In genomic region chr6:91842897-91843627, GRCm38 (mm10) we compare ENCODE assay signal across 9 mouse cellular contexts. TPM values are rescaled to one million over a fixed set of nuclear protein-coding genes. Genes with fewer than 3 reads are reported as not detected.
DNase-seq lines count a peak whose midpoint lies in the region; ATAC-seq lines count a peak whose summit lies in the region.
"Had no signal": no experiment of that assay in that cellular context is flagged by ENCODE, and none has a peak within 500 bp of the region (broad histone marks: within the 10 kb centered on the region; RNA-seq: fewer than 3 reads in every experiment).

No protein-coding gene starts in this region.

- DNase-seq in left cerebral cortex, postnatal 25 days (ENCODE audit: low spot score in 2 of 2) = peak; percentile 7 to 18
- no peak for DNase-seq in left cerebral cortex, postnatal 14 days (ENCODE audit: low spot score in 2 of 2)
- DNase-seq in embryonic facial prominence, embryonic 14.5 days (ENCODE audit: low spot score) = no peak
- DNase-seq in c-Kit-positive CD71-positive TER-119-positive erythroid progenitor cells, embryonic 14.5 days (ENCODE audit: low spot score) = no peak
- no peak for DNase-seq in thymus, postnatal 0 days (ENCODE audit: low spot score)
- no peak for DNase-seq in ovary, adult 18-20 months (ENCODE audit: low spot score)

- H3K9ac ChIP-seq in embryonic facial prominence, embryonic 14.5 days (ENCODE audit: low read depth, low read length) = 0 out of 2 replicates have a peak overlapping the region, but pooled peaks have one; percentile 34
- H3K9ac ChIP-seq in hindbrain, embryonic 15.5 days = peak overlapping the region; percentile 77
- peak overlapping the region; percentile 82 for H3K9ac ChIP-seq in neural tube, embryonic 13.5 days

- intact Hi-C loops in left cerebral cortex, postnatal 25 days (cut with DNase I) = no loop called here
- intact Hi-C loops in left cerebral cortex, postnatal 14 days (cut with DNase I) = no loop called here

- no peaks in the 10 kb centered on the region for H3K36me3 ChIP-seq in embryonic facial prominence, embryonic 14.5 days (ENCODE audit: control insufficient read depth, insufficient read depth, low read length)
- no peaks in the 10 kb centered on the region for H3K36me3 ChIP-seq in hindbrain, embryonic 15.5 days
- H3K36me3 ChIP-seq in neural tube, embryonic 13.5 days = no peaks in the 10 kb centered on the region

- no peak for ATAC-seq in embryonic facial prominence, embryonic 14.5 days (ENCODE audit: low read depth)
- no peak for ATAC-seq in hindbrain, embryonic 15.5 days (ENCODE audit: low FRiP score, low read depth)
- ATAC-seq in neural tube, embryonic 13.5 days (ENCODE audit: low read depth) = 0 out of 2 replicates have a peak, but pooled peaks have one; percentile 4

- H3K4me2 ChIP-seq in embryonic facial prominence, embryonic 14.5 days (ENCODE audit: low read depth, low read length) = peak overlapping the region; percentile 90
- peak overlapping the region; percentile 89 for H3K4me2 ChIP-seq in hindbrain, embryonic 15.5 days
- peak overlapping the region; percentile 85 for H3K4me2 ChIP-seq in neural tube, embryonic 13.5 days

- 0 out of 2 replicates have a peak, but pooled peaks cover 3% of the 10 kb centered on the region for H3K4me1 ChIP-seq in embryonic facial prominence, embryonic 14.5 days (ENCODE audit: control insufficient read depth, insufficient read depth, low read length)
- peaks cover 66% of the 10 kb centered on the region for H3K4me1 ChIP-seq in hindbrain, embryonic 15.5 days (replicated peaks)
- H3K4me1 ChIP-seq in neural tube, embryonic 13.5 days (replicated peaks) = peaks cover 72% of the 10 kb centered on the region

- H3K27me3 ChIP-seq in embryonic facial prominence, embryonic 14.5 days (replicated peaks; ENCODE audit: control insufficient read depth, insufficient read depth, low read length) = peaks cover 74% of the 10 kb centered on the region
- H3K27me3 ChIP-seq in hindbrain, embryonic 15.5 days = peaks cover 7% of the 10 kb centered on the region; the same call in 1 of the 2 replicates
- peaks cover 53% of the 10 kb centered on the region for H3K27me3 ChIP-seq in neural tube, embryonic 13.5 days

- H3K4me3 ChIP-seq in embryonic facial prominence, embryonic 14.5 days (ENCODE audit: low read depth, low read length) = peak overlapping the region; percentile 50
- peak overlapping the region; percentile 71 for H3K4me3 ChIP-seq in hindbrain, embryonic 15.5 days
- peak overlapping the region; percentile 61 for H3K4me3 ChIP-seq in neural tube, embryonic 13.5 days
- H3K4me3 ChIP-seq: megakaryocyte, embryonic 14.5 days had no signal

- 7% methylated on average over 19 of the region's 46 CpGs for WGBS in embryonic facial prominence, embryonic 14.5 days
- WGBS in hindbrain, embryonic 15.5 days = 3% methylated on average over 46 of the region's 46 CpGs
- 2% methylated on average over 46 of the region's 46 CpGs for WGBS in neural tube, embryonic 13.5 days

- H3K9me3 ChIP-seq in embryonic facial prominence, embryonic 14.5 days (ENCODE audit: control insufficient read depth, low read length) = no peaks in the 10 kb centered on the region
- H3K9me3 ChIP-seq in hindbrain, embryonic 15.5 days = no peaks in the 10 kb centered on the region
- H3K9me3 ChIP-seq in neural tube, embryonic 13.5 days = no peaks in the 10 kb centered on the region
- H3K9me3 ChIP-seq: megakaryocyte, embryonic 14.5 days had no signal

- H3K27ac ChIP-seq in embryonic facial prominence, embryonic 14.5 days (replicated peaks; ENCODE audit: low read depth, low read length) = no peak overlapping the region
- peak overlapping the region; percentile 74 for H3K27ac ChIP-seq in hindbrain, embryonic 15.5 days (replicated peaks)
- H3K27ac ChIP-seq in neural tube, embryonic 13.5 days (replicated peaks) = peak overlapping the region; percentile 74; the same call in 1 of the 2 replicates

RNA-seq across cellular contexts. Expression of gene Grip2, which starts 16.0 kb away (rescaled TPM):
- total RNA-seq in left cerebral cortex, postnatal 25 days (2021) = 10 to 100 TPM; 15.9 to 17.3 TPM
- 10 to 100 TPM; 14.1 to 14.9 TPM for total RNA-seq in left cerebral cortex, postnatal 14 days (2021)
- 3.1 and 3.6 TPM in 2 replicates for polyA plus RNA-seq in embryonic facial prominence, embryonic 14.5 days (2014; fragmentation: Nextera tagmentation; extraction: Ambion mirVana)
- 7.4 and 9.0 TPM in 2 replicates for polyA plus RNA-seq in hindbrain, embryonic 15.5 days (2015; fragmentation: Nextera tagmentation; extraction: Ambion mirVana)
- polyA plus RNA-seq in neural tube, embryonic 13.5 days (2015; fragmentation: Nextera tagmentation; extraction: Ambion mirVana) = 4.5 and 4.9 TPM in 2 replicates
- polyA plus RNA-seq in thymus, postnatal 0 days (2015; fragmentation: Nextera tagmentation; extraction: Ambion mirVana) = 0.05 and 0.08 TPM in 2 replicates

RNA-seq across cellular contexts. Expression of gene Ccdc174, which starts 34.8 kb away (rescaled TPM):
- 10 to 100 TPM; 22.8 to 24.1 TPM for total RNA-seq in left cerebral cortex, postnatal 25 days (2021)
- total RNA-seq in left cerebral cortex, postnatal 14 days (2021) = 10 to 100 TPM; 19.5 to 21.3 TPM
- 27.0 and 27.8 TPM in 2 replicates for polyA plus RNA-seq in embryonic facial prominence, embryonic 14.5 days (2014; fragmentation: Nextera tagmentation; extraction: Ambion mirVana)
- 30.5 and 37.9 TPM in 2 replicates for polyA plus RNA-seq in hindbrain, embryonic 15.5 days (2015; fragmentation: Nextera tagmentation; extraction: Ambion mirVana)
- 51.4 and 54.7 TPM in 2 replicates for polyA plus RNA-seq in neural tube, embryonic 13.5 days (2015; fragmentation: Nextera tagmentation; extraction: Ambion mirVana)
- polyA plus RNA-seq in thymus, postnatal 0 days (2015; fragmentation: Nextera tagmentation; extraction: Ambion mirVana) = 58.5 and 62.6 TPM in 2 replicates

RNA-seq across cellular contexts. Expression of gene 4930590J08Rik, which starts 59.5 kb away (rescaled TPM):
- 1 to 10 TPM; 2.1 to 4.0 TPM for total RNA-seq in left cerebral cortex, postnatal 25 days (2021)
- total RNA-seq in left cerebral cortex, postnatal 14 days (2021) = 1 to 10 TPM; 1.6 to 2.6 TPM
- 0.32 and 0.55 TPM in 2 replicates for polyA plus RNA-seq in embryonic facial prominence, embryonic 14.5 days (2014; fragmentation: Nextera tagmentation; extraction: Ambion mirVana)
- 1.2 and 1.5 TPM in 2 replicates for polyA plus RNA-seq in hindbrain, embryonic 15.5 days (2015; fragmentation: Nextera tagmentation; extraction: Ambion mirVana)
- 1.0 TPM in 2 replicates for polyA plus RNA-seq in neural tube, embryonic 13.5 days (2015; fragmentation: Nextera tagmentation; extraction: Ambion mirVana)
- polyA plus RNA-seq in thymus, postnatal 0 days (2015; fragmentation: Nextera tagmentation; extraction: Ambion mirVana) = 0.38 and 0.40 TPM in 2 replicates

Comparison
In these comparisons a context has a peak if more than half of its experiments do, and no peak if none do; other contexts are left out.
1. DNase-seq: peak in left cerebral cortex, postnatal 25 days (2 of 2); none in left cerebral cortex, postnatal 14 days (0 of 2), embryonic facial prominence, embryonic 14.5 days (single experiment), c-Kit-positive CD71-positive TER-119-positive erythroid progenitor cells, embryonic 14.5 days (single experiment), thymus, postnatal 0 days (single experiment) and ovary, adult 18-20 months (single experiment).
2. Peak in every context shown above with its lines, with median percentiles within 50 percentile points of each other: H3K4me2 ChIP-seq, H3K4me3 ChIP-seq and H3K9ac ChIP-seq.